Mouse (Mus musculus) hematopoietic stem cell, adult 5-6 weeks (primary cell): ENCODE measurements at regions not wholly inside any gene's neighbourhood (a gene's known extent, or its start where the extent isn't known, plus 50 kb on each side); places are given as distances from the start of the nearest gene placed in this dataset.

Experiments
- ATAC-seq, 2 experiments: fragments of 125-278 bp in 1 of 2; replicated peaks in 1 of 2; 2 replicates each; pipeline ENCODE4 v1.8.0; 2016 to 2017; ENCODE audit warnings: inconsistent platforms in 2 of 2, mild to moderate bottlenecking in 2 of 2, moderate number of reproducible peaks in 2 of 2, low read depth in 1 of 2, moderate TSS enrichment in 1 of 2; ENCODE audit not compliant: low FRiP score in 2 of 2, poor library complexity in 2 of 2, severe bottlenecking in 2 of 2, insufficient read depth in 1 of 2, low TSS enrichment in 1 of 2

DNA sequence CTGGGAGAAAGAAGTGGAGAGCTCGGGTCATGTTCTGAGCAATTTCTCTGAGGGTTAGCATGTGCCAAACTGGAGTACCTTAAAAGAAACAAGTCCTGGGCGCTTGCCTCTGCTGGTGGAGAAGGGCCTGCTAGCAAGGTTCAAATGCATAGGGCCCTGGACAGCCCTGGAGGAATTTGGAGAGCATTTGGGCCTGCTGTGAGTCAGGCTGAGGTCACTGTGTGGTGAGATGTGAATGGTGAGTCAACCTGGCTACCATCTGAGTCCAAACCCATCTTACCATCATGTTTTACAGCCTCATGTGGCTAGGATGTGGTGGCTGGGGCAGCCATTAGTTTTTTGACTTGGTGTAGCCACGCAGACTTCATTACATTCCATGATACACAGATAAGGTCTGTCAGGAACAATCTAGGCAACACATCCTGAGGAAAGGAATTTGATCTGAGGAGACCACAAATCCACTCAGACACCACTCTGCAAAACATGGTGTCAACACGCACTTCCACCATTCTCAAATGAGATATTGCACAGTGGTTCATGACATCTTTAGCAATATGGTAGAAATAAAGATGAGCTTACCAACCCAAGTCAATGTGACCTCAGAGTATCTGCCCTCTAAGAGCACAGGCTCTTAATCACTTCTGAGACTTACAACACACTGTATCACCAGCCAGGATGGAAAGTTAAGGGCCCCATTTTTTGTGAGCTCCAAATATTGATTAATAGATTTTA is 83.1 kb downstream of the Thbs2 start:
- no peak for ATAC-seq

- ATAC-seq = no peak
Measured at GRCm38 (mm10) chr17:14608845-14609244, 85.2 kb downstream of the Thbs2 start.

- ATAC-seq = no peak
Measured at GRCm38 (mm10) chr17:14606356-14606989, 87.6 kb downstream of the Thbs2 start.

- no peak for ATAC-seq
Measured at GRCm38 (mm10) chr17:14599681-14600080, 94.4 kb downstream of the Thbs2 start.

- no peak for ATAC-seq
Measured at GRCm38 (mm10) chr17:14596470-14596869, 97.6 kb downstream of the Thbs2 start.

DNA sequence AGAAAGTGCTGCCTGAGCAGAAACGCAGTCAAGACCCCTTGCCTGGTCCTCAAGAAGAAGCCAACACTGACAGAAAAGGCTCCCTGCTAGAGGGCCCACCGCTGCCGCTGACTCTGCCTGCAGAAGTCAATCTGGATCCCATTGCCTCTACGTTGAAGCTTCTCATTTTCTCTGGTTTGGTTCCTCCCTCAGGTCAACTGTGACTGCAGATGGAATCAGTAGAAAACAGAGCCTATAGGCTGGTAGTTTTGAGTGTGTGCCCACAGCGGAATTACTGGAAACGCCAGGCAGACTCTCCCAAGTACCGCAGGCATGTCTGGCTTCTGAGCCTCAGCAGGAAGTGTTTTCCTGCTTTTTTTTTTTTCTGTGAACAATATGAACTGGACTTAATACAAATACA is 98.5 kb downstream of the Thbs2 start:
- no peak for ATAC-seq

DNA sequence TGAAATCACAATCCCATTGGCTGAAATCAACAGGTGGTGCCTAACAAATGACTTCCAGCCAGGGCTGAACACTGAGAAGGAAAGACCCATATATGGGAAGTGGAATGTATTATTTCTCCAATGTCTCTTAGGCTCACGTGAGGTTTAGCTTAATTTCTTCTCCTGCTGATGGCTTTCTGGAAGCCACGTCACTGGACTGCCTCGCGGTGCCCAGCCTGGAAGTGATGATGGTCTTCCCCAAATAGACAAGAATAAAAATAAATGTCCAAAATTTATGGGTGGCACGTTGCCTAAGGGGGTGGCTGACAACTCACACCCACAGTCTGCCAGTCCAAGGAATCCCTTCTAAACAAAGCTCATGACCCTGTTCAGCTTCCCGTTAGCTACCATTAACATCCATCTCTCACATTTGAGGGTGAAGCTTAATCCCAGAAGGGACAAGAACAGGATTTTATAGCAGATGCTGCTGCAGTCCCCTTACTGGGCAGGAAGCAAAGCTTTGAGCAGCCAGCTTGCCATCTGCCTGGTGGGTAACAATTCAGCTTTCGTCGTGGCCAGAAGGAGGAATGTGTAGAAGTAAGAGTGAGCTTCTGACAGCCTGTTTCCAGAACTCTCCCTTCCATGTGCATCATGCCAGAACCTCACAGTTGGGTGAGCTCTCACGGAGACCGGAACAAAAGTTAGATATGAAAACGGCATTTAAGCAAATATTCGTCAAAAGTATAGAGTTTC is 105.8 kb downstream of the Thbs2 start:
- ATAC-seq = no peak

DNA sequence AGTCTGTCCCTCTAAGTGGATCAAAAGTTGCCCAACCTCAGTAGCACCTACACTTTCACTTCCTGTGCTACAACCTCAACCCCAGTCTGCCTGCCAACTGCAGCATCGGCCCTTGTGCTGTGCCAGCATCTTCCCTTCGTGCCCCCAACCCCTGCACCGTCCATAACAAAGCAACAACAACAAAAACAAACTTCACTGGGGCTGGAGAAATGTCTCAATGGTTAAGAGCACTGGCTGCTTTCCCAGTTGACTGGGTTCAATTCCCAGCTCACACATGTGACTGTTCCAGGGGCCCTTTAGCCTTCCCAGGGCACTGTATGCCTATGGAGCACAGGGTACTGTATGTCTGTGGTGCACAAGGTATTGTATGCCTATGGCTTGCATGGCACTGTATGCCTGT is 114.4 kb downstream of the Thbs2 start:
- ATAC-seq = no peak

- no peak for ATAC-seq
Measured at GRCm38 (mm10) chr17:14578721-14579120, 115.3 kb downstream of the Thbs2 start.

GRCm38 (mm10) chr17:14578194-14578593 is 115.8 kb downstream of the Thbs2 start:
- ATAC-seq = no peak

- ATAC-seq = no peak
Measured at GRCm38 (mm10) chr17:14576159-14576558, 117.9 kb downstream of the Thbs2 start.

DNA sequence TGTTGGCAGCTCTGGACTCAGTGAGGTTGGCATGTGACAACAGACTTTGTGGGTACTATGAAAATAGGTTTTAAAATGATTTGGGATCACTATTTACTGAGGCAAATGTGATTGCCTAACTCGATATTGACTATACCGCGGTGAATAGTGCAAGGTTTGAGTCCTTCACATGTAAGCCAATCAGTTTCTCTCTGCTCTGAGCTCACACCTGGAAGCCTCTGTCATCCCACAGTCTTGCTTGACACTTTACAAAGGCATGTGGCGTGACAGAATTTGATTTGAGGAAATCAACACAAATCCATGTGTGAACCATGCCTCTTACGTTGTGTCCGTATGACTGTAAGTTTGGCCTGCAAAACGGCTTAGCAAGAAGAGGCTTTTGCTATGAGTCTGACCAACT is 122.9 kb downstream of the Thbs2 start:
- ATAC-seq = no peak

DNA sequence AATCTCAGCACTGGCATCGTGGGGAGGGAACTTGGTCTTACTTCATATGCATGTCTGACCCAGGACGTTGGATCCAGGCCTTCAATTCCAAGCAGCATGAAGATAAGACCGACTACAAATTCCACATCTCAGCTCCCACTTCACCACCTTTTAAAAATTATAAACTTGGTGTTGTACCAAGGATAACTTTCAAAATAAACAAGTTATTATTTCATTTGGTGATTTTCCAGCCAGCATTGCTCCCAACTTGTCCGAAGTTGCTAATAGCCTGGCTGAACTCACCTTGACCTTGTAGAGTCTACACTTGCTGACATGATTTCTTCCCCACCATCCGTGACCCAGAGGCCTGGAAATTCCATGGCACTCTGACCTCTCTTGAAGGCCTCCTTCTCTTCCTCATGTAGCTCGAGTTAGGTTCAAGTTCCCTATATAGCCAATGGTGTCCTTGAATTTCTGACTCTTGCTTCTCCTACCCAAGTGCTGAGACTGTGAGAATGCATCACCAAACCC is 123.7 kb downstream of the Thbs2 start:
- ATAC-seq = no peak

GRCm38 (mm10) chr17:14562191-14562590 is 131.8 kb downstream of the Thbs2 start:
- no peak for ATAC-seq

DNA sequence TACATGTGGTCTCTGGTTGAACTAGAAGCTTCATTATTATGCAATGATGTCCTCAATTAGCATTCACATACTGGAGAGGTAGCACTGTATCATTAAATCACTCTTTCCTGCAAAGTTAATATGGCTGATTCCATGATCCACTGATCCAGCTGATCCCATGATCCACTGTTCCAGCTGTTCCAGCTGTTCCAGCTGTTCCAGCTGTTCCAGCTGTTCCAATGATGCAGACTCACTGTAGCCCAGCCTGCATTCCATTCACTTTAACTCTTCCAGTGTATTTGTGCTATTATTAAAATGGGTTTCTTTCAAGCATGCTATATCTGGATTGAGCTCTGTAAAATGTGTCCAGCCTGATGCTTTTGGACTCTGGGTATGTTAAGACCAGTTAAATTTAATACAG is 136.8 kb downstream of the Thbs2 start:
- ATAC-seq = no peak

GRCm38 (mm10) chr17:14553195-14553594 is 140.8 kb downstream of the Thbs2 start:
- ATAC-seq = no peak

GRCm38 (mm10) chr17:14552081-14552480 is 142.0 kb downstream of the Thbs2 start:
- no peak for ATAC-seq

DNA sequence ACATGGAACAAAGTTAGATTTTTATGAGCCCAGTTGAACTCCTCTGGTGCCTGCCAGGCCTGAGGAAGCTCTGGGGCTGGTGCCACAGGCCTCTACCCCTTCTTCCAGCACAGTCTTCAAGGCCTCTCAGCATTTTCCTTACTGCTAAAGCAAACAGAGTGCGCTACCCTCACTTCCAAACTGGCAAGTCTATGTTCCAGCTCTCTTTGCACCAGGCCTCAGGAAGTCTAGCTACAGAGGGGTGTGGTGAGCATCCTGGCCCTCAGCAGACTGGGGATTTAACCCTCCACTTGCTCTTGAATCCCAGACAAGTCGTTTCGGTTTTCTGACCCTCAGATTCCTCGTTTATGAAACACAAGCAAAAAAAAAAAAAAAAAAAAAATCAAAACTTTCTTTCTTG is 142.4 kb downstream of the Thbs2 start:
- ATAC-seq = no peak
